Mouse (Mus musculus) heart, adult 2 months (tissue): ENCODE measurements around the gene Sugt1. TPM values are rescaled to one million over a fixed set of nuclear protein-coding genes. Genes with fewer than 3 reads are reported as not detected.
A peak's percentile ranks its signal among the peaks of the same experiment; 100 is the strongest.

Experiments
- DNase-seq, 2 experiments: peaks; one replicate each; pipeline ENCODE4 v3.0.0; 2021
- H3K27ac ChIP-seq: fragments of 200-600 bp; 2 replicates; pipeline ENCODE4 v1.8.1; 2022
- H3K27me3 ChIP-seq: fragments of 200-500 bp; 2 replicates; pipeline ENCODE4 v1.6.1; 2012; ENCODE audit warnings: mild to moderate bottlenecking, low read length, inconsistent platforms, mixed read lengths; ENCODE audit not compliant: control insufficient read depth, insufficient read depth
- H3K36me3 ChIP-seq: fragments of 200-500 bp; 2 replicates; pipeline ENCODE4 v1.6.1; 2012; ENCODE audit warnings: low read length, inconsistent platforms; ENCODE audit not compliant: control insufficient read depth, insufficient read depth
- H3K4me1 ChIP-seq: fragments of 200-500 bp; 2 replicates; pipeline ENCODE4 v1.6.1; 2011; ENCODE audit warnings: low read length; ENCODE audit not compliant: control insufficient read depth, insufficient read depth
- H3K4me3 ChIP-seq: fragments of 200-600 bp; 2 replicates; pipeline ENCODE4 v1.8.1; 2022
- H3K79me2 ChIP-seq: fragments of 200-500 bp; replicated peaks from 2 replicates; pipeline ENCODE4 v1.6.1; 2012; ENCODE audit warnings: mild to moderate bottlenecking, inconsistent platforms, low read length, moderate library complexity, mixed read lengths; ENCODE audit not compliant: control insufficient read depth, insufficient read depth
- H3K9ac ChIP-seq: fragments of 200-500 bp; 2 replicates; pipeline ENCODE4 v1.6.1; 2012; ENCODE audit warnings: low read depth, mild to moderate bottlenecking, control low read depth, inconsistent platforms, low read length, mixed read lengths
- CTCF ChIP-seq: fragments of 200-600 bp; IDR thresholded peaks from 2 replicates; pipeline ENCODE4 v1.8.1; 2022; ENCODE audit warnings: antibody characterized with exemption, mild to moderate bottlenecking, moderate library complexity
- EP300 ChIP-seq: fragments of 200-500 bp; IDR thresholded peaks from 2 replicates; pipeline ENCODE4 v1.6.1; 2011; ENCODE audit warnings: low read depth, low read length, control low read depth; ENCODE audit not compliant: insufficient read depth
- POLR2A ChIP-seq: fragments of 200-500 bp; IDR thresholded peaks from 2 replicates; pipeline ENCODE4 v1.6.1; 2011; ENCODE audit warnings: mild to moderate bottlenecking, low read depth, low read length, control low read depth; ENCODE audit not compliant: insufficient read depth
- WGBS: fragments of 180-500 bp; shearing (Covaris S2); methylation state at CpG from one replicate; pipeline ENCODE4 v1.1.7; 2018; 5-methylcytosine and 5-hydroxymethylcytosine counted together
- intact Hi-C: fragments of 180-260 bp; cut with DNase I; formaldehyde crosslinking; loops from one replicate; pipeline ENCODE4 v1.15.1; 2025
- polyA plus RNA-seq: library from polyadenylated mRNA; depleted of rRNA; stranded (reverse); fragments of >200 nt; gene quantifications from 2 replicates; pipeline ENCODE4 v1.2.3, GENCODE M21; 2012
- total RNA-seq, 2 experiments: library from RNA; stranded (reverse); gene quantifications; 2 replicates each; pipeline ENCODE4 v1.2.3; 2021

Sugt1 gene
- total and polyA plus RNA-seq, 3 experiments, result 5.7 to 64.9 (median 52.4) TPM

DNA sequence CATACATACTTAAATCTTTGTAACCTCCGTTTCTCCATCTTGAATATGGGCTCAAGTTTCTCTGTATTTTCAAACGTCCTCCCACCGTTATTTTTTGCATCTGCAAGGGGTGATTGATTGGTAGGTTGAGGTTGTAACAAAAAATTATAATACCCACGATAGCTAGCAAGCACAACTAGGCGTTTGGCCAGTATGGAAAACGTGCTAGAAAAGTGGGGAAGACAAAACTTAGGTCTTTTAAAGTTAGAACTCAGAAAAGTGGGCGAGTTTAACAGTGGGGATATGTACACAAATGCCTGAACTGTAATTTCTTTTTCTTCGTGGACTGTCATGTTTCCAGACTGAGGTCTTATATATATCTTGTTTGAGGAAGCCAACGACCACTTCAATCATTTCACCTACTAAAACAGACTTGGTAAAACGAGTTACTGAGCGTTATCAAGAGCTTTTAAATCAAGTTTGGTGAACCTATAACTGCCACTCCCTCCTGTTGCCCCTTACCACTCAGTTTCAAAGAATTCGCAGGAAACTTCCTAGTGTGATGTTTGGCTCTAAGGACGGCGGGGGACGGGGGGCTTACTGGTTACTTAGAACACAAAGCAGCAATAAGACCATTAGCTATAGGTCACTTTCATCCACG, 872 bp upstream of the Sugt1 start:
- H3K27me3 ChIP-seq, result no peaks in the 10 kb centered on the region
- H3K27ac ChIP-seq, result peak overlapping the region; percentile 100
- TF ChIP-seq POLR2A (no peak), EP300 (no peak), CTCF (no peak)
- whole genome bisulfite sequencing, result 29% methylated on average over 16 of the region's 16 CpGs
- no peak for DNase-seq
- peak overlapping the region; percentile 75 for H3K9ac ChIP-seq
- peaks cover 3% of the 10 kb centered on the region for H3K4me1 ChIP-seq
- H3K36me3 ChIP-seq, result peaks cover 3% of the 10 kb centered on the region
- intact Hi-C loops, result loop anchor here (2.0 to 10.0 kb wide), 3 partner anchors 98 to 192 kb away; partner anchors contain the start of genes Elf1, Mtrf1, Naa16 and Wbp4
- 0 out of 2 replicates have a peak, but pooled peaks cover 1% of the 10 kb centered on the region for H3K79me2 ChIP-seq
- peak overlapping the region; percentile 70 for H3K4me3 ChIP-seq

DNA sequence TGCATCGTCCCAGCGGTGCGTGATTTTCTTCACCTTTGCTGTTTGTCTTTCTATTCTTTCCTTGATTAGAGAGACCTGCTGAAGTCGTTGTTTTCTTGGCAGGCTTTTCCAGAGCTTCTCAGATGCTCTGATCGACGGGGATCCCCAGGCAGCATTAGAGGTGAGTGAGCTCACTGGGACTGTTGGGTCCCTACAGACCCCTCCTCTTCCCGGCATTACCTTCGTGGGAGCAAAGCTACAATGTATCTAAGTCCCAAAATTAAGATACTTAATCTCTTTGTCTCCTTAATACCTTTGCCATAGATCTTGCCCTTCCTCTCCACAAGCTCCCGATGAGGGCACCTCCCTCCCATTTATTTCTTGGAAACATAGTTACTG, 350 bp downstream of the Sugt1 start:
- TF ChIP-seq POLR2A (no peak), EP300 (no peak), CTCF (no peak)
- WGBS, result 0% methylated on average over 9 of the region's 9 CpGs
- H3K27me3 ChIP-seq, result no peaks in the 10 kb centered on the region
- intact Hi-C loops, result loop anchor here (2.0 to 10.0 kb wide), 3 partner anchors 99 to 193 kb away; partner anchors contain the start of genes Elf1, Mtrf1, Naa16 and Wbp4
- DNase-seq, result no peak
- H3K9ac ChIP-seq, result peak overlapping the region; percentile 64
- peaks cover 3% of the 10 kb centered on the region for H3K4me1 ChIP-seq
- H3K27ac ChIP-seq, result peak overlapping the region; percentile 100
- peak overlapping the region; percentile 70 for H3K4me3 ChIP-seq
- H3K36me3 ChIP-seq, result peaks cover 3% of the 10 kb centered on the region
- peaks cover 1% of the 10 kb centered on the region; the same call in 1 of the 2 replicates for H3K79me2 ChIP-seq

DNA sequence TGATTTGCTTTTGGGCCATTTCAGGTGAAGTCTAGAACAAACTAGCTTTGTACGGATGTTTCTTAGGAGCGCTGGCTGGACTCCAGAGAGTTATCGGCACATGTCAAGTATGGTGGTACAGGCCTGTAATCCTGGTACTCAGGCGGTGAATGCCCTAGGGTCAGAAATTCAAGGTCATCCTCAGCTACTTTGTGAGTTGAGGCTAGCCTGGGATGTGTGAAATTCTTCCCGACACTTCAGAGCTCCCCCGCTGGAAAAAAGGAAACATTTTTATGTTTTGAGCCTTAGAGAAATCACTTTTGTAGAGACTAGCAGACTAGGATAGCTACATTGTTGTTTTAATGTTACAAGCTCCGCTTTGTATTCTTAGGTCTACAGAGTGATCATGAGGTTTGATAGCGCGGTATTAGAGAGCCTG, 1.1 kb downstream of the Sugt1 start:
- no peak for DNase-seq
- peaks cover 3% of the 10 kb centered on the region for H3K36me3 ChIP-seq
- no peak overlapping the region; the same call in 1 of the 2 replicates for H3K27ac ChIP-seq
- 63% methylated on average over 9 of the region's 9 CpGs for WGBS
- peaks cover 1% of the 10 kb centered on the region; the same call in 1 of the 2 replicates for H3K79me2 ChIP-seq
- H3K4me3 ChIP-seq, result peak overlapping the region; percentile 70; the same call in 1 of the 2 replicates
- peaks cover 3% of the 10 kb centered on the region for H3K4me1 ChIP-seq
- H3K27me3 ChIP-seq, result no peaks in the 10 kb centered on the region
- TF ChIP-seq EP300, result no peak
- no peak for TF ChIP-seq CTCF
- TF ChIP-seq POLR2A, result no peak
- H3K9ac ChIP-seq, result no peak overlapping the region
- intact Hi-C loops, result loop anchor here (10.0 kb wide), 1 partner anchor 194 kb away; the partner anchor contains the start of genes Mtrf1 and Naa16

DNA sequence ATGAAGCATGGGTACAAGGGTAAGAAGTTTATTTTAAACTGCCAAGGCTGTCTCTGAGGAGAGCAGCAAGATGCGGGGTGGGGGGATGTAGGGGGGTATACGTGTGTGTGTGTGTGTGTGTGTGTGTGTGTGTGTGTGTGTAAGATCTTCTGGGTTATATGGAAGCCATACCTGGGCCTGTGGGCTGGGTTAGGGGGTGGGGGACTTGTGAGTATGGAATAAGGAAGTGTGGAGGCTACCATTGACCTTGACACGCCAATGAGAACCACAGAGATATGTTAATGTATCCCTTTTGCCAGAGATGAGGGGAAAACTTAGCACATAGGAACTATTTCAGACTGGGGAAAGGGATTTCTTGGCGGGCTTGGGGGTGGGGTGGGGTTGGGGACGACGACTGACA, 1.9 kb downstream of the Sugt1 start:
- DNase-seq, result no peak
- Histone ChIP-seq H3K27ac (no peak overlapping the region), H3K4me3 (no peak overlapping the region), H3K4me1 (peaks cover 3% of the 10 kb centered on the region), H3K9ac (no peak overlapping the region), H3K79me2 (peaks cover 1% of the 10 kb centered on the region), H3K36me3 (peaks cover 3% of the 10 kb centered on the region), H3K27me3 (no peaks in the 10 kb centered on the region)
- WGBS, result 84% methylated on average over 6 of the region's 6 CpGs
- TF ChIP-seq CTCF, result no peak
- TF ChIP-seq POLR2A, result no peak
- TF ChIP-seq EP300, result no peak
- intact Hi-C loops, result loop anchor here (10.0 kb wide), 1 partner anchor 195 kb away; the partner anchor contains the start of genes Mtrf1 and Naa16

DNA sequence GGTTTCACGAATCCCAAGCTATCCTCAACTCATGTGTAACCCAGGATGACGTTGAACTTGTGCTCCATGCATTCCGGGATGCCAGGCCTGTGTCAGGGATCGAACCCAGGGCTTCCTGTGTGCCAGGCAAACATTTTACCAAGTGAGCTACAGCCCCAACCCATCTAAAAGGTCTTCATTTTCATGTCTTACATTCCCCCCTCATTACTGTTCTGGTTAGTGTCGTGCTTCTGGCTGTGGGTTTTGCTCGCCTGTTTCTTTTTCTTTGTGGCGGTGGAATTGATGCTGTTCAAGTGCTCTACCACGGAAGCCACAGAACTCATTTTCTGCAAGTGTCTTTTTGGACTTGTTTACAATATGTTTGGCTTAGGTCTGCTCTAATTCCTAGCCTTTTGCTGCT, 3.4 kb downstream of the Sugt1 start:
- Histone ChIP-seq H3K27me3 (no peaks in the 10 kb centered on the region), H3K4me3 (no peak overlapping the region), H3K27ac (no peak overlapping the region), H3K79me2 (peaks cover 1% of the 10 kb centered on the region), H3K4me1 (peaks cover 3% of the 10 kb centered on the region), H3K36me3 (peaks cover 3% of the 10 kb centered on the region), H3K9ac (no peak overlapping the region)
- no peak for DNase-seq
- 96% methylated on average over 8 of the region's 8 CpGs for WGBS
- intact Hi-C loops, result no loop called here
- TF ChIP-seq POLR2A (no peak), CTCF (no peak), EP300 (no peak)

DNA sequence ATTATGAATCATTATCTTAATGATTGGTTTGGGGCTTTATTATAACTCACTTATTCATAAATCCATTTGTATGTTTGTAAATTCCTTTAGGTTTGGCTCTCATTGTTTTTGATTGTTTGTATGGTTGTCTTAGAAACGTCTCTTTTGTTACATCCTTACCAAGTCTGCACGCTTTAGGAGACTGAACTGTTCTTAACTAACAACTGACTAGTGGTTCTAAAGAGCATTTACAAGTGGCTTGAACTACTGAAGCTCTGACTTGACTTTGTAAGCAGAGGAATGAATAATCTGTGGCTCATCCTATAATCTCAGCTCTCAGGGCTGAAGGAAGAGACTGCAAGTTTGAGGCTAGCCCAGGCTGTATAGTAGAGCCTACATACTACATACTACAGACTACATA, 4.1 kb downstream of the Sugt1 start:
- Histone ChIP-seq H3K79me2 (peaks cover 1% of the 10 kb centered on the region), H3K9ac (no peak overlapping the region), H3K27ac (no peak overlapping the region), H3K36me3 (peaks cover 3% of the 10 kb centered on the region), H3K27me3 (no peaks in the 10 kb centered on the region), H3K4me1 (peaks cover 3% of the 10 kb centered on the region), H3K4me3 (no peak overlapping the region)
- DNase-seq, result no peak
- intact Hi-C loops, result no loop called here
- TF ChIP-seq EP300, result no peak
- no peak for TF ChIP-seq CTCF
- 89% methylated on average over 2 of the region's 2 CpGs for WGBS
